Mouse (Mus musculus) lung, postnatal 25 days (tissue): ENCODE results near the gene 2010300C02Rik.

Experiments used
- DNase-seq: peaks from one replicate; pipeline ENCODE4 v3.0.0; 2022; ENCODE audit warnings: low spot score

Gene 2010300C02Rik

DNA sequence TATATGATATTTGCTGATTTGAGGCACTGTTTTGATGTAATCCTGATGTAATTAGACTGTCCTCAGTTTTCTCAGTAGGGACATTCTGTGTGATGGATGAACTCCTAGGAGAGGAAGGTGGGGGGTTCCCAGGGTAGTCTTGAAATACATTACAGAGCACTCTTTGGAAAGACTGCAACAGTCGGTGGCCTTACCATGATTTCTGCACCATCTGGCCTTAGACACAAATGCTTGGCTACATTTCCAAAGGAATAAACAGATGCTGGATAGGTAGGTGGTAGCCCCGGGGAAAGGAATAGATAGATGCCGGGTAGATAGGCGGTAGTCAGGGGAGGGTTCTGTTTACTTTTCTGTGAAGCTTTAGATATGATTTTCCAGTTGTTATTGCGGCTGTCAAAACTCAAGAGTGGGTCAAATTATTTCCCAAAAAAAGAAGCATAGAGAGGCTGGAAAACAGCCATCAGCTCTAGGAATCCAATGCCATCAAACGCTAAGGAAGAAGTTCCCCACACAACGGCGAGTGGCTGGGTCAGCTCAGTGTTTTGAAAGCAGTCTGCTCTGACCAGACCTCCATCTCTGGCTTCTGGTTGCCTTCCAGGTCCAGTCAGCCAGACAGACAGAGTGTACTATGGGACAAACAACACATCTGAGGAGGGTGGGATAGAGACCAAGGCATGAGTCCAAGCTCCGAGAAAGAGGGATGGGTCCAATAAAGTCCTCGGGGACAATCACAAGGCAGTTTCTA, 147.2 kb downstream of the 2010300C02Rik start:
- DNase-seq: no peak

- no peak for DNase-seq
These were observed 151.5 kb downstream of the 2010300C02Rik start for GRCm38 (mm10) chr1:37568379-37568778.

DNA sequence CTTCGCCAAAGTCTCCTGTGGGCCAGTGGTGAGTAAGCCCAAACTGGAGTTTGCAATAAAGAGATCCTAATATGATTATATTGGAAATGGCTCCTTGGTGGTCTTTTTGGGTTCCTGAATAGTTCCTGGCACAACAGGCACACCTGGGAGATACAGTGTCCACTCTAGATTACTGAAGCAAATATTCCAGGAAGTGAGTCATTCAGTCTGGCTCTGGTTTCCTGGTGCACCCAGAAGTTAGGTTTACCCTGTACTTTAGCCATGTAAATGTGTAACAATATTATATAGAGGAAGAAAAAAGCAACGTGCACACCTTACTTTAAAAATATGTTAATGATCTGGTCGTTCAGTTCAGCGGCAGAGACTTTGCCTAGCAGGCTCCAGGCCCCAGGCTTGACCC, 153.1 kb downstream of the 2010300C02Rik start:
- no peak for DNase-seq

DNA sequence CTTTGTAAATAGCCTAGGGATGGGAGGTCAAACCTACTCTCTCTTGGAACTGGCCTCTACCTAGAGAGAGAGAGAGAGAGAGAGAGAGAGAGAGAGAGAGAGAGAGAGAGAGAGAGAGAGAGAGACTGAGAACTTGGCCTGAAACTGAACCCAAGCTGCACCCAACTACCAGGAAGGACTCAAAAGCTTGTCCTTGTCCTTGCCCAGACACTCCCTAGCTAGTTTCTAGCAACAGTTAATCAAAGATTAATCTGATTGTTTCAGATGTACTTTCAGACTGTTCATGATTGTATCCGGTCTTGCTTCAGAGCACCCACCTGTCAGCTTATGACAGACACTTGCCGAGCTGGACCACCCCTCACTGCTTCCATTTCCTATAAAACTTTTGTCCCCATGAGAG, 153.5 kb downstream of the 2010300C02Rik start:
- no peak for DNase-seq

- no peak for DNase-seq
These were observed 154.5 kb downstream of the 2010300C02Rik start for GRCm38 (mm10) chr1:37565396-37565795.

DNA sequence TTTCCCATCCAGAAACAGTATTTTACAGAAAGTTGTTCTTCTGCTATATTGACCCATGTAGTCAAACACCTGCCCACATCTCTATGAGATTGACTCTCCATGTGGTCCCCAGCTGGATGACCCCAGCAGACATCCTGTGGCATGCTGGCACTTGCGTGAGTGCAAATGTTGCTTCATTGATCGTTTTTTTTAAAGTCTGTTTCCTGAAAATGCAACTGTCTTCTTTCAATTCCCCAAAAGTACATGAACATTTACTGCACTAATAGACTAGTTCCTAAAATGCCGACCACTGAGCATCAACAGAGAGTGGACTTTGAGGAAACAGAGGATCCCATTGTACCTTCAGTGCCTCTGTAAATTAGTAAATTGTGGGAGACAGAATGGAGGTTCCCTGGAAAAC, 157.9 kb downstream of the 2010300C02Rik start:
- DNase-seq: peak; percentile 29
